Mouse (Mus musculus) testis, adult 2 months (tissue): ENCODE measurements around the gene Fam71e2. TPM values are rescaled to one million over a fixed set of nuclear protein-coding genes. Genes with fewer than 3 reads are reported as not detected.
A peak's percentile ranks its signal among the peaks of the same experiment; 100 is the strongest.

Experiments used
- H3K27ac ChIP-seq: fragments of 200-500 bp; 2 replicates; pipeline ENCODE4 v1.5.1; 2012; ENCODE audit warnings: low read depth, low read length; ENCODE audit not compliant: control insufficient read depth, insufficient read depth
- H3K27me3 ChIP-seq: fragments of 200-500 bp; 2 replicates; pipeline ENCODE4 v1.6.1; 2012; ENCODE audit warnings: mild to moderate bottlenecking, low read length, moderate library complexity; ENCODE audit not compliant: control insufficient read depth, insufficient read depth
- H3K36me3 ChIP-seq: fragments of 200-500 bp; 2 replicates; pipeline ENCODE4 v1.6.1; 2012; ENCODE audit warnings: mild to moderate bottlenecking, low read length; ENCODE audit not compliant: control insufficient read depth, insufficient read depth
- H3K4me1 ChIP-seq: fragments of 200-500 bp; 2 replicates; pipeline ENCODE4 v1.6.1; 2012; ENCODE audit warnings: low read length; ENCODE audit not compliant: control insufficient read depth, insufficient read depth
- H3K4me3 ChIP-seq: fragments of 200-500 bp; 2 replicates; pipeline ENCODE4 v1.5.1; 2012; ENCODE audit warnings: low read depth, mild to moderate bottlenecking, low read length, moderate library complexity, mixed read lengths; ENCODE audit not compliant: control insufficient read depth
- CTCF ChIP-seq: fragments of 200-500 bp; IDR thresholded peaks from 2 replicates; pipeline ENCODE4 v1.5.1; 2012; ENCODE audit warnings: low read depth, mild to moderate bottlenecking, inconsistent platforms, low read length, moderate library complexity; ENCODE audit not compliant: control insufficient read depth, insufficient read depth, insufficient replicate concordance
- POLR2A ChIP-seq: fragments of 200-500 bp; IDR thresholded peaks from 2 replicates; pipeline ENCODE4 v1.6.1; 2012; ENCODE audit warnings: low read depth, mild to moderate bottlenecking, inconsistent platforms, low read length, moderate library complexity; ENCODE audit not compliant: control insufficient read depth
- polyA plus RNA-seq: library from polyadenylated mRNA; depleted of rRNA; stranded (reverse); fragments of >200 nt; gene quantifications from 2 replicates; pipeline ENCODE4 v1.2.3, GENCODE M21; 2012

Gene Fam71e2
- polyA plus RNA-seq, 1 experiment: 358 TPM

DNA sequence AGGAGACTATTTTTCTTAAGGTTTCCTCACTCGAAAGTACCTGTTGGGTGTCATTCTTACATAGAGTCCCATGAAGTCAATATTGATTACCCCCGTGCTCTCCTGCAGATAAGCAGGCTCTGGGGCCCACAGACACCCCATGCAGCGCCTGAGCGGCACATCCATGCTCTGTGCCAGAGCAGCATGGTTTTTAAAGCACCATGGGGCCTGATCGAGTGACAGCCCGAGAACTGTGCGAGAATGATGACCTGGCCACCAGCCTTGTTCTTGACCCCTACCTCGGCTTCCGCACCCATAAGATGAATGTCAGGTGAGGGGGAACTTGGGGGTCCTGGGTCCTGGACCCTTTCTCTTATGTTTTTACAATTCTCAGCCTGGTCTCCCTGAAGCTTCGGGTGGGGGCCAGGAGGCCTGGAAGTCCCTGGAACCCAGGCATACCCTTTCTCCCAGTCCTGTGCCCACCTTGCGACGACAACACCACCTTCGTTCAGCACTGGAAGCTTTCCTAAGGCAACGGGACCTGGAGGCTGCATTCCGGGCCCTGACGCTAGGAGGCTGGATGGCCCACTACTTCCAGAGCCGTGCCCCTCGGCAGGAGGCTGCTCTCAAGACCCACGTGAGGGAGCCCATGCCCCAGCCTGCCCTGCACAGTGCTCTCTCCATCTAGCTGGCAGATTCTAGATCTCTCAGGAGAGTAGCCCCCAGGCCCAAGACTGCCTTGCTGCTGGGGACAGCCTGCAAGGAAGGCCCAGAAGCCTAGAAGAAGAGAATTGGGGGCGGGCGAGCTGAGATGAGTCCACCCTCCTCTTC lies 29.2 kb downstream of the Fam71e2 start:
- Histone ChIP-seq H3K27ac (no peak overlapping the region), H3K36me3 (peaks cover 2% of the 10 kb centered on the region; the same call in 1 of the 2 replicates), H3K4me1 (peaks cover 20% of the 10 kb centered on the region), H3K27me3 (no peaks in the 10 kb centered on the region), H3K4me3 (no peak overlapping the region)
- TF ChIP-seq CTCF (no peak), POLR2A (no peak)

DNA sequence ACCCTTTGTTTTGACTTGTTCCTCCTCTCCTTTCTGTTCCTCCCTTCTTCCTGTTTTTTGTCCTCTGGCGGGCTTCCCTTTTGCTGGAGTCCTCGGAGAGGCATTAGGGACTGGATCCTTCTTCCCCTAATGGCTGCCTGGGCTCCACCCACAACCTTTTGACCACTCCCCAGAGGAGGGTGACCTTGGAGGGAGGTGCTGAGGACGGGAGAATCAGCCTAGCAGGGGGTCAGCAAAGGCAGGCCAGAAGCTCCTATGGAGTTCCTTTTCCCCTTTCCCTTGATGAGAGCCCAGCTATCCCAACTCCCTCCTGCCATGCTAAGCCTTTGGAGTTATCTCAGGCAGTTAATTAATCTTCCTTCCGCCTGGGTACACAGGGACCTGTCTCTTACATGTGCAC lies 30.0 kb downstream of the Fam71e2 start:
- Histone ChIP-seq H3K27me3 (no peaks in the 10 kb centered on the region), H3K27ac (no peak overlapping the region), H3K4me3 (peak overlapping the region; percentile 16; the same call in 1 of the 2 replicates), H3K4me1 (peaks cover 20% of the 10 kb centered on the region), H3K36me3 (peaks cover 2% of the 10 kb centered on the region; the same call in 1 of the 2 replicates)
- no peak for TF ChIP-seq CTCF
- TF ChIP-seq POLR2A: no peak

DNA sequence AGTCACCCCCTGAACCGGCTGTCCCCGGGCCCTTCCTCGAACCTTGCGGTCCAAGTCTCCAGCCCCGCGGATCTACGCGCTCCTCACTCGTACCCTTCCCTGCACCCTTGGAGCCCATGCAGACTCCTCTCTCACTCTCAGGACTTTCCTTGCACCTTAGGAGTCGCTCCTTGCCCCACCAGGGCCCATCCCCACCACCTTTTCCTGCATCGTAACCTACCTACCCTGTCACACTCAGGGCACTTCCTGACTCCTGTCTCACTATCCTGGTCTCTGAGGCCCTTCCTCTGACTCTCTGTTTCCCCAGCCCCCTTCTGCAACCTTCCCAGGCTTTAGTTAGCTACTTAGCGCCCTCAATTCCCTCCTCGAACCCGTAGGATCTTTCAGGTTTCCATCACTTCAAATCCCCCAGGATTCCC lies 30.8 kb downstream of the Fam71e2 start:
- H3K4me3 ChIP-seq: peak overlapping the region; percentile 85
- peaks cover 20% of the 10 kb centered on the region for H3K4me1 ChIP-seq

DNA sequence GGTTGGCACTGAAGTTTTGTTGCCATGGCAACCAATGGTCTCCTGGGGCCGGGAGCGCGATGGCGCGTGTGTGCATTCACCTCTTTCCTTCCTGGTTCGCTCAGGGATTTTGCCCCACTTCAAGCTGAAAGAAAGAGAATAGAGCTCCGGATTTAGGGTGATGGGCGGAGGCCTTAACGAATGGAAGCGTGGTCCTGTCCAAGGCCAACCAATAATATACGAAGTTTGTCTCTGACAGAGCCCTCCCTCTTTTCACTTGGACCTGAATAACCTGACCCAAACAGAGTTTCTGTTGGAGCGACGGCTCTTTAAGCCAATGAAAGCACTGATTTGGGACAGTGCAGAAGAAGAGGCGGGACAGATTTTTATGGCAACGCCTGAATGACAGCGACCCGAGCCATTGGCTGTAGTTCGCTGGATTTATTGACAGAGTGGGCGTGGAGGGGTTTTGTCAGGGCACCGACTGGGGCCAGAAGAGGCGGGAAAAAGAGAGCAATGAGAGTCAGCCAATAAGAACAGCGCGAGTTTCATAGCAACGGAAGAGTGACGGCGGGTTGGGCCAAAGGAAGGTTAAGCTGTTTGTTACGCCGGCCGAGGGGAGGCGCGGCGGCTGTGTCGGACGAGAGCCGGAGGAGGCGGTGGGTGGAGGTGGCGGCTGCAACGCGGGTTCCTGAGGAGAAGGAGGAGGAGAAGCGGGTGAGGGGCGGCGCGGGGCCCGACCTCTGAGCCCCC lies 31.4 kb downstream of the Fam71e2 start, which contains the start of gene Kmt5c:
Kmt5c (plus strand) TSS at position 572 of the 732 bp plus-strand sequence.
- H3K27ac ChIP-seq: peak within 1 kb of the TSS; percentile 88
- no peaks in the 10 kb centered on the region for H3K27me3 ChIP-seq
- H3K4me3 ChIP-seq: peak within 1 kb of the TSS; percentile 85
- H3K4me1 ChIP-seq: peaks cover 20% of the 10 kb centered on the region
- no peak for TF ChIP-seq CTCF
- peak; percentile 91 for TF ChIP-seq POLR2A
- H3K36me3 ChIP-seq: peaks cover 2% of the 10 kb centered on the region; the same call in 1 of the 2 replicates

More for the DNA sequence above, 30.8 kb downstream of the Fam71e2 start:
- H3K27me3 ChIP-seq: no peaks in the 10 kb centered on the region
- peaks cover 2% of the 10 kb centered on the region; the same call in 1 of the 2 replicates for H3K36me3 ChIP-seq
- H3K27ac ChIP-seq: peak overlapping the region; percentile 68
- TF ChIP-seq CTCF (no peak), POLR2A (no peak; the same call in 1 of the 2 replicates)

DNA sequence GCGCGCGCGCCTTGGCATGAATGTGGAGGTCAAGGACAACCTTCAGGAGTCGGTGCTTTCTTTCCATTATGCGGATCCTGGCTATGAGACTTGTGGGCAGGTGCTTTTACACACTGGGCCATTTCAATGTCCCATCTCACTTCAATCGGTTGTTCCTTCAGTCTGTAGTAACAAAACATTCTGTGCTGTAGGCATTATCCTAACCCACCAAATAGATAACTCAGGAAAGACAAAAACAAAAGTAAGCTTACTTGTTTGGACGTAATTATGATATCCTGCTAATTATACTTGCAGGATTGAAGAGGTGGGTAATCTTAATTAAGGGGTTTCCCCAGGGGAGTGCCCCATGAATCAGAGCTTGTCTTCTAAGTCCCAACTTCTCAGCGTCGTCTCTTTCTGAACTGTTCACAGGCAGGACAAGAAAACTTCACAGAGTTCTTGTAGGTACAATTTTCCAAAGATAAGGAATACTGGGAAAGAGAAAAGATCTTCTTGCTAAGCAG lies 32.0 kb downstream of the Fam71e2 start:
- Histone ChIP-seq H3K4me3 (peak overlapping the region; percentile 85), H3K27ac (peak overlapping the region; percentile 88), H3K4me1 (peaks cover 20% of the 10 kb centered on the region), H3K36me3 (peaks cover 2% of the 10 kb centered on the region; the same call in 1 of the 2 replicates), H3K27me3 (no peaks in the 10 kb centered on the region)
- TF ChIP-seq CTCF: no peak
- no peak for TF ChIP-seq POLR2A

DNA sequence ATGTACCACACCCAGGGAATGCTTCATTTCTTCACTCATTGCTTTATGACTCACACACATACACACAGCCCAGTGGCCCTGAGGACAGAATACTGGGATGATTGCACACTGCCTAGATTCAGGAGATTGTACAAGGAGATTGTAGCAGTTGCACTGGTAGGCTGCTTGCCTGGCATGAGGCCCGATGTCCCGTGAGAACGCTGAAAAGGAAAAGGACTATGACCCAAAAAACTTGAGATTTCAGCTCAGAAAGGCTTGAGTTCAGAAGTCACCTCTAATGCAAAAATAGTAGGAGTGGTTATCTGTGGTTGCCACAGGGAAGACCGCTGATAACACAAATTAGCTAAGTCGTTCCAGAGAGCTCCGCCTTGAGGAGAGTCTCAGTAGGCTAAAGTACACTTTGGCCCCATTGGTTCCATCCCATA lies 38.1 kb downstream of the Fam71e2 start:
- H3K4me1 ChIP-seq: no peaks in the 10 kb centered on the region
- H3K27me3 ChIP-seq: no peaks in the 10 kb centered on the region
- H3K4me3 ChIP-seq: no peak overlapping the region
- TF ChIP-seq POLR2A: no peak
- TF ChIP-seq CTCF: no peak
- H3K27ac ChIP-seq: no peak overlapping the region
- no peaks in the 10 kb centered on the region for H3K36me3 ChIP-seq

DNA sequence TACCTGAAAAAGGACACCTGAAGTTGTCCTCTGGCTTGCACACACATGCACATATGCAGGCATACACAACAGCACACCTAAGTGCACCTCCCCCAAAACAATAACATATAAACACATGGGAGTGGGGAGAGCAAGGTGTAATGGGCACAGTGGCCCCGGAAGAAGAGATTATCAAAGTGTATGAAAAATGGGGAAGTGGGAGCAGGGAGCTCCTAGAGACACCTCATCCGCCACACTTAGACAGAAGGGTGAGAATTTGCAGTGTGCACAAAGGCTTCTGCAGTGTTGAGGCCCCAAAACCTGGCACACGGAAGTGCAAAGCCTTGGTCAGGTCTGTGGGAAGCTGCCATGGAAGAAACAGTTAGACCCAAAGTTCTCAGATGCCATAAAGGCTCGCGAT lies 40.0 kb downstream of the Fam71e2 start:
- TF ChIP-seq POLR2A (no peak), CTCF (no peak)
- Histone ChIP-seq H3K36me3 (no peaks in the 10 kb centered on the region), H3K4me1 (no peaks in the 10 kb centered on the region)

More for the DNA sequence above, 40.0 kb downstream of the Fam71e2 start:
- Histone ChIP-seq H3K4me3 (no peak overlapping the region), H3K27ac (no peak overlapping the region), H3K27me3 (no peaks in the 10 kb centered on the region)
